In genomic region chr17:83554997-83555396, GRCm38 (mm10) we compare ENCODE assay signal across 13 mouse cellular contexts.
"Had no signal": no experiment of that assay in that cellular context is flagged by ENCODE, and none has a peak within 500 bp of the region (broad histone marks: within the 10 kb centered on the region; RNA-seq: fewer than 3 reads in every experiment).

No protein-coding gene starts in this region.

- H3K4me3 ChIP-seq: kidney, embryonic 15.5 days; left cerebral cortex, adult 2 months; limb, embryonic 15.5 days; liver, embryonic 12.5 days; midbrain, embryonic 13.5 days; myocyte; neural tube, embryonic 15.5 days had no signal

- H3K27ac ChIP-seq: kidney, embryonic 15.5 days; left cerebral cortex, adult 2 months; limb, embryonic 15.5 days; liver, embryonic 12.5 days; midbrain, embryonic 13.5 days; neural tube, embryonic 15.5 days had no signal

- H3K4me2 ChIP-seq: kidney, embryonic 15.5 days; limb, embryonic 15.5 days; liver, embryonic 12.5 days; midbrain, embryonic 13.5 days; neural tube, embryonic 15.5 days had no signal

- H3K36me3 ChIP-seq: kidney, embryonic 15.5 days; limb, embryonic 15.5 days; liver, embryonic 12.5 days; midbrain, embryonic 13.5 days; neural tube, embryonic 15.5 days had no signal

- H3K9ac ChIP-seq: kidney, embryonic 15.5 days; limb, embryonic 15.5 days; liver, embryonic 12.5 days; midbrain, embryonic 13.5 days; neural tube, embryonic 15.5 days had no signal

- H3K4me1 ChIP-seq: kidney, embryonic 15.5 days; limb, embryonic 15.5 days; midbrain, embryonic 13.5 days; neural tube, embryonic 15.5 days had no signal

- ATAC-seq: liver, embryonic 12.5 days; midbrain, embryonic 13.5 days had no signal

- H3K27me3 ChIP-seq: kidney, embryonic 15.5 days; limb, embryonic 15.5 days; liver, embryonic 12.5 days; midbrain, embryonic 13.5 days; neural tube, embryonic 15.5 days had no signal

- DNase-seq: kidney, postnatal 14 days; lung, adult 18-20 months; lung, postnatal 36 days; right cerebral cortex, adult 18-20 months; right cerebral cortex, postnatal 25 days; thymus, postnatal 4 days had no signal

- H3K9me3 ChIP-seq: kidney, embryonic 15.5 days; limb, embryonic 15.5 days; liver, embryonic 12.5 days; midbrain, embryonic 13.5 days; neural tube, embryonic 15.5 days had no signal
